Mouse (Mus musculus) urinary bladder, postnatal 25 days (tissue): ENCODE data around the gene St6gal1.

ENCODE experiments used
- DNase-seq: peaks from one replicate; pipeline ENCODE4 v3.0.0; 2022; ENCODE audit warnings: low spot score

Gene St6gal1

GRCm38 (mm10) chr16:23299904-23300740 lies 75.6 kb downstream of the St6gal1 start:
- DNase-seq: no peak

GRCm38 (mm10) chr16:23301762-23302161 lies 77.2 kb downstream of the St6gal1 start:
- DNase-seq: no peak

- DNase-seq: no peak
These were observed 81.5 kb downstream of the St6gal1 start for GRCm38 (mm10) chr16:23305830-23306623.

- no peak for DNase-seq
These were observed 82.8 kb downstream of the St6gal1 start for GRCm38 (mm10) chr16:23307142-23307968.

- DNase-seq: no peak
These were observed 83.5 kb downstream of the St6gal1 start for GRCm38 (mm10) chr16:23308012-23308554.

- no peak for DNase-seq
These were observed 84.5 kb downstream of the St6gal1 start for GRCm38 (mm10) chr16:23309080-23309479.

GRCm38 (mm10) chr16:23312604-23313003 lies 88.1 kb downstream of the St6gal1 start:
- no peak for DNase-seq

- no peak for DNase-seq
These were observed 90.2 kb downstream of the St6gal1 start for GRCm38 (mm10) chr16:23314790-23315189.

GRCm38 (mm10) chr16:23317411-23318047 lies 93.0 kb downstream of the St6gal1 start:
- no peak for DNase-seq

GRCm38 (mm10) chr16:23320025-23320424 lies 95.5 kb downstream of the St6gal1 start:
- no peak for DNase-seq

GRCm38 (mm10) chr16:23320579-23320978 lies 96.0 kb downstream of the St6gal1 start:
- no peak for DNase-seq

GRCm38 (mm10) chr16:23322453-23322852 lies 97.9 kb downstream of the St6gal1 start:
- no peak for DNase-seq

GRCm38 (mm10) chr16:23323915-23324314 lies 99.4 kb downstream of the St6gal1 start:
- no peak for DNase-seq

- no peak for DNase-seq
These were observed 100.5 kb downstream of the St6gal1 start for GRCm38 (mm10) chr16:23324867-23325650.

- no peak for DNase-seq
These were observed 102.1 kb downstream of the St6gal1 start for GRCm38 (mm10) chr16:23326664-23327063.

GRCm38 (mm10) chr16:23327266-23327665 lies 102.7 kb downstream of the St6gal1 start:
- no peak for DNase-seq

- no peak for DNase-seq
These were observed 103.7 kb downstream of the St6gal1 start for GRCm38 (mm10) chr16:23328201-23328600.

- no peak for DNase-seq
These were observed 107.6 kb downstream of the St6gal1 start for GRCm38 (mm10) chr16:23332136-23332535.

GRCm38 (mm10) chr16:23332686-23333085 lies 108.1 kb downstream of the St6gal1 start:
- no peak for DNase-seq

- DNase-seq: no peak
These were observed 109.5 kb downstream of the St6gal1 start for GRCm38 (mm10) chr16:23333875-23334551.
